Mouse (Mus musculus) hindbrain, postnatal 0 days (tissue): ENCODE results near the gene Klhl12. TPM values are rescaled to one million over a fixed set of nuclear protein-coding genes. Genes with fewer than 3 reads are reported as not detected.
"Not testable (repeated sequence)": the region's sequence is repeated elsewhere in the genome, so short reads cannot be mapped to it uniquely, and the experiment has no call there.

Experiments used
- ATAC-seq: fragments of 200-750 bp; cut with Nextera tagmentation; 2 replicates; pipeline ENCODE4 v1.8.0; 2017; ENCODE audit warnings: mild to moderate bottlenecking, moderate TSS enrichment, moderate library complexity
- DNase-seq: peaks from one replicate; pipeline ENCODE4 v3.0.0-alpha.2; 2015; ENCODE audit warnings: low spot score
- H3K27ac ChIP-seq: fragments of 300-500 bp; sonication (generic); 2 replicates; pipeline ENCODE4 v1.5.1; 2014; ENCODE audit warnings: mild to moderate bottlenecking
- H3K27me3 ChIP-seq: fragments of 300-500 bp; sonication (generic); 2 replicates; pipeline ENCODE4 v1.6.1; 2014; ENCODE audit warnings: low read length, mixed read lengths; ENCODE audit not compliant: insufficient read depth
- H3K36me3 ChIP-seq: fragments of 300-500 bp; sonication (generic); 2 replicates; pipeline ENCODE4 v1.6.1; 2014; ENCODE audit warnings: low read length, mixed read lengths; ENCODE audit not compliant: insufficient read depth
- H3K4me1 ChIP-seq: fragments of 300-500 bp; sonication (generic); 2 replicates; pipeline ENCODE4 v1.6.1; 2014; ENCODE audit warnings: antibody characterized with exemption, low read length, mixed read lengths; ENCODE audit not compliant: insufficient read depth
- H3K4me2 ChIP-seq: fragments of 300-500 bp; sonication (generic); 2 replicates; pipeline ENCODE4 v1.6.1; 2014; ENCODE audit warnings: low read depth, mild to moderate bottlenecking, low read length, moderate library complexity, mixed read lengths
- H3K4me3 ChIP-seq: fragments of 300-500 bp; sonication (generic); 2 replicates; pipeline ENCODE4 v1.5.1; 2014; ENCODE audit warnings: low read length
- H3K9ac ChIP-seq: fragments of 300-500 bp; sonication (generic); replicated peaks from 2 replicates; pipeline ENCODE4 v1.6.1; 2014; ENCODE audit warnings: mild to moderate bottlenecking, low read length, moderate library complexity, mixed read lengths
- H3K9me3 ChIP-seq: fragments of 300-500 bp; sonication (generic); 2 replicates; pipeline ENCODE4 v1.6.1; 2016; ENCODE audit warnings: low read length, mixed read lengths
- CTCF ChIP-seq: IDR thresholded peaks from 2 replicates; pipeline ENCODE4 v1.5.1; 2016; ENCODE audit warnings: antibody characterized with exemption, control low read depth, low read depth
- WGBS: fragments of 180-500 bp; shearing (Covaris S2); extraction: QIAGEN DNeasy Blood & Tissue Kit; methylation state at CpG from one replicate; pipeline ENCODE4 v1.1.7; 2014; 5-methylcytosine and 5-hydroxymethylcytosine counted together
- polyA plus RNA-seq: library from polyadenylated mRNA; unstranded; fragments of >200 nt; fragmentation: Nextera tagmentation; extraction: Ambion mirVana; gene quantifications from 2 replicates; pipeline ENCODE4 v1.2.1, GENCODE M21; 2015
- total RNA-seq: library from RNA; depleted of rRNA; stranded (reverse); fragments of >200 nt; gene quantifications from 2 replicates; pipeline ENCODE4 v1.2.3, GENCODE M21; 2014

Klhl12 gene
- total and polyA plus RNA-seq, 2 experiments from 2014 or later: 28.5 to 36.9 TPM

GRCm38 (mm10) chr1:134512584-134512983, 57.3 kb downstream of the Klhl12 start:
- Histone ChIP-seq H3K27ac (no peak overlapping the region; the same call in 1 of the 2 replicates), H3K9me3 (no peaks in the 10 kb centered on the region), H3K36me3 (peaks cover 4% of the 10 kb centered on the region; the same call in 1 of the 2 replicates), H3K4me3 (no peak overlapping the region), H3K27me3 (no peaks in the 10 kb centered on the region), H3K4me1 (peaks cover 15% of the 10 kb centered on the region), H3K4me2 (peak overlapping the region; percentile 3; the same call in 1 of the 2 replicates), H3K9ac (no peak overlapping the region)
- ATAC-seq (no peak), DNase-seq (no peak)
- no peak for TF ChIP-seq CTCF
- WGBS: 57% methylated on average over 6 of the region's 6 CpGs

DNA sequence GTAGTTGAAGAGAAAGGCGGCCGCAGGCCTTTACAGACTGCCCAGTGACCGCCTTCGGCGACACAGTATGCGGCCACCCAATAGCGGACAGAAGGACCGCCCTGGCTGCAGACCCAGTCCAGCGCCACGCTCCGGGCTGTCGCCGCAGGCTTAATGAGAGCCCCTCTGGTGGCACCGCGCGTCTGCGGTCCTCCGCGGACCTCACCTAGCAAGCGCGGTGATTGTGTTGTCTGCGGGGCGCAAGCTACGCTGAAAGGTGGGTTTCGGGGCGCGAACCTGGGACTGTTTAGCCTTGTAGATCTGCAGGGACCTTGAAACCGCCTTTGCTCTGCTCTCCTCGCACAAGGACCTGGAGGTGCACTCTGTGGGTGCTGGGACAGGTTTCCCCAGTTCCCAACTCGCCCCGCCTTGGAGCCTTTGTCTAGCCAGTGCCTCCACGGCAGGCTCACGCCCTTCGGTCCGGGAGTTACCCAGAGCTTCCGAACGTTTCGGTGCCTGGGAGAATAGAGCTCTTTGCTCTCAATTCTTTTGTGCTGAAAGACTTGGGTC, 58.1 kb downstream of the Klhl12 start:
- peak; percentile 27 for DNase-seq
- Histone ChIP-seq H3K9me3 (no peaks in the 10 kb centered on the region), H3K9ac (peak overlapping the region; percentile 45), H3K4me2 (peak overlapping the region; percentile 74), H3K27me3 (no peaks in the 10 kb centered on the region), H3K27ac (peak overlapping the region; percentile 20; the same call in 1 of the 2 replicates), H3K4me1 (peaks cover 15% of the 10 kb centered on the region), H3K4me3 (peak overlapping the region; percentile 33), H3K36me3 (peaks cover under 1% of the 10 kb centered on the region; the same call in 1 of the 2 replicates)
- ATAC-seq: no peak
- 2% methylated on average over 38 of the region's 38 CpGs for WGBS
- peak; percentile 16; the same call in 1 of the 2 replicates for TF ChIP-seq CTCF

GRCm38 (mm10) chr1:134513876-134514590, 58.7 kb downstream of the Klhl12 start:
- H3K36me3 ChIP-seq: no peaks in the 10 kb centered on the region
- H3K4me1 ChIP-seq: peaks cover 15% of the 10 kb centered on the region
- ATAC-seq (no peak), DNase-seq (peak; percentile 17)
- no peak for TF ChIP-seq CTCF
- H3K9ac ChIP-seq: peak overlapping the region; percentile 45; the same call in 1 of the 2 replicates
- no peaks in the 10 kb centered on the region for H3K9me3 ChIP-seq
- H3K4me2 ChIP-seq: peak overlapping the region; percentile 74; the same call in 1 of the 2 replicates
- no peak overlapping the region; the same call in 1 of the 2 replicates for H3K27ac ChIP-seq
- H3K27me3 ChIP-seq: no peaks in the 10 kb centered on the region
- peak overlapping the region; percentile 33 for H3K4me3 ChIP-seq
- WGBS: 40% methylated on average over 16 of the region's 16 CpGs

DNA sequence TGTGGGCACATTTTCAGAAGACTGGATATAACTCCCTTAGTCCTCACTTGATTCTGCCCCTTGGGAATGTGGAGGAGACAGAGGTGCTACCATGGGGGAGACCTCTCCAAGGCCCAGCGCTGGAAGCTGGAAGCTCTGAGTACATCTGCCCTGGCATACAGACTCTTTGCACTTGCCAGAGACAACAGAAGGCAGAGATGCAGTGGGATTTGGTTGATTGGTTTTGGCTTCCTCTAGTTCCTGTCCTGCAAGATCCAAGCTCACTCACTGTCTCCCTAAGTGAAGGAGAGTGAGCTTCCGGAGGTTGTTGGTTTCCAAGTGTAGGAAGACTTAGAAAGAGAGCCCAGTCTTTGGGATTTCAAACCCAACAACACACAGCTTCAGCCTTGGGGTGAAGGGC, 60.6 kb downstream of the Klhl12 start:
- Histone ChIP-seq H3K27me3 (no peaks in the 10 kb centered on the region), H3K4me2 (no peak overlapping the region), H3K4me3 (no peak overlapping the region), H3K9me3 (no peaks in the 10 kb centered on the region), H3K4me1 (peaks cover 15% of the 10 kb centered on the region), H3K27ac (peak overlapping the region; percentile 54; the same call in 1 of the 2 replicates), H3K9ac (0 out of 2 replicates have a peak overlapping the region, but pooled peaks have one; percentile 9), H3K36me3 (no peaks in the 10 kb centered on the region)
- ATAC-seq (no peak), DNase-seq (peak; percentile 26)
- 54% methylated on average over 2 of the region's 2 CpGs for WGBS
- TF ChIP-seq CTCF: no peak

DNA sequence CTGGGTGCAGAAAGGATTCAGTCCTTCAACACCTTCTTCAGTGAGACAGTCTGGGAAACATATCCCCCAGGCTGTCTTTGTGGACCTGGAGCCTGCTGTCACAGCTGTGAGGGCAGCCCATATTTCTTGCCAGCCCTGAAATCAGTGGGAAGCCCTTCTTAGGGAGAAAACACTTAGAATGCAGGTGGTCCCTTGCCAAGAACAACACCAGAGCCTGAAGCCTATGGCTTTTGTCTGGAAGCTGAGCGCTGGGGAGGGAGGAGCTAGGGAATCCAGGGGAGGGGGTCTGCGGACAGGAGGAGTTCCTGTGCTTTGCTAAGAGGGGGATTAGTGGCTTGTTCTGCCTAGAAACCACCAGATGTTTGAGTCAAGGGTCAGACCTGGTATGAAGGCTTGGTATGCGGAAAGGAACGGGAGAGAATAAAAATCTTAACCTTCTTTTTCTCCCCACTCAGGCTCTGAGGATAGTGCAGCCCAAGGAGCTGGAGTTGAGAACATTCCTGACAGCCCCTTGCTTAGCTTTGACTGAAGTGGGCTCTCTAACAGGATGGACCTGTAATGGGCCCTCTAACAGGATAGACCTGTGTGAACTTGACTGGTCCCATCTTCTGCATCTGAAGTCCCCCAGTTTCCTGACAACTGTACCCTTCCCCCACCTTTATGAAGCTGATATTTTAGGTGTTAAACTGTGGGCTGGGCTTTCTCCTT, 61.3 kb downstream of the Klhl12 start:
- H3K36me3 ChIP-seq: no peaks in the 10 kb centered on the region
- H3K9me3 ChIP-seq: no peaks in the 10 kb centered on the region
- 0 out of 2 replicates have a peak overlapping the region, but pooled peaks have one; percentile 9 for H3K9ac ChIP-seq
- no peak for TF ChIP-seq CTCF
- H3K27ac ChIP-seq: peak overlapping the region; percentile 54; the same call in 1 of the 2 replicates
- WGBS: 27% methylated on average over 4 of the region's 4 CpGs
- peaks cover 15% of the 10 kb centered on the region for H3K4me1 ChIP-seq
- H3K4me2 ChIP-seq: peak overlapping the region; percentile 16; the same call in 1 of the 2 replicates
- DNase-seq (peak; percentile 45), ATAC-seq (peak; percentile 24; the same call in 1 of the 2 replicates)
- no peak overlapping the region for H3K4me3 ChIP-seq
- H3K27me3 ChIP-seq: no peaks in the 10 kb centered on the region

DNA sequence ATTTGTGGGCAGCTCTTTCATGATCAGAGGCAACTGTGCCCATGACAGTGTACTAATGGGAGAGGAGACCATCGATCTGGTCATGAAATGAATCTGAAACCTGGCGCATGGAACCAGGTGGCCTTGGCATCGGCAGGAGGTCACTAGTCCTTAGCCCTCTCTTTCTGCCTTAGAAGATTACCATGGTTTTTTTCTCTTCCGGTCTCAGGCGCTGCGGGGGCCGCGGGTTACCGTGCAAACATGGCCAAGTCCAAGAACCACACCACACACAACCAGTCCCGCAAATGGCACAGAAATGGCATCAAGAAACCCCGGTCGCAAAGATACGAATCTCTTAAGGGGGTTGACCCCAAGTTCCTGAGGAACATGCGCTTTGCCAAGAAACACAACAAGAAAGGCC, 62.5 kb downstream of the Klhl12 start:
- not testable (repeated sequence) for H3K9ac ChIP-seq, ATAC-seq, H3K27ac ChIP-seq, H3K9me3 ChIP-seq, H3K4me2 ChIP-seq, DNase-seq, H3K27me3 ChIP-seq, H3K36me3 ChIP-seq, H3K4me3 ChIP-seq
- H3K4me1 ChIP-seq: peaks cover 15% of the 10 kb centered on the region
- WGBS: 95% methylated on average over 10 of the region's 14 CpGs
